Mouse (Mus musculus) neural tube, embryonic 10.5 days (tissue): ENCODE results near the gene Ufsp1.
A peak's percentile ranks its signal among the peaks of the same experiment; 100 is the strongest.
"Not testable (repeated sequence)": the region's sequence is repeated elsewhere in the genome, so short reads cannot be mapped to it uniquely, and the experiment has no call there.

Experiments used
- DNase-seq: peaks from one replicate; pipeline ENCODE4 v3.0.0-alpha.2; 2017; ENCODE audit warnings: low spot score; ENCODE audit errors: extremely low spot score

Gene Ufsp1

DNA sequence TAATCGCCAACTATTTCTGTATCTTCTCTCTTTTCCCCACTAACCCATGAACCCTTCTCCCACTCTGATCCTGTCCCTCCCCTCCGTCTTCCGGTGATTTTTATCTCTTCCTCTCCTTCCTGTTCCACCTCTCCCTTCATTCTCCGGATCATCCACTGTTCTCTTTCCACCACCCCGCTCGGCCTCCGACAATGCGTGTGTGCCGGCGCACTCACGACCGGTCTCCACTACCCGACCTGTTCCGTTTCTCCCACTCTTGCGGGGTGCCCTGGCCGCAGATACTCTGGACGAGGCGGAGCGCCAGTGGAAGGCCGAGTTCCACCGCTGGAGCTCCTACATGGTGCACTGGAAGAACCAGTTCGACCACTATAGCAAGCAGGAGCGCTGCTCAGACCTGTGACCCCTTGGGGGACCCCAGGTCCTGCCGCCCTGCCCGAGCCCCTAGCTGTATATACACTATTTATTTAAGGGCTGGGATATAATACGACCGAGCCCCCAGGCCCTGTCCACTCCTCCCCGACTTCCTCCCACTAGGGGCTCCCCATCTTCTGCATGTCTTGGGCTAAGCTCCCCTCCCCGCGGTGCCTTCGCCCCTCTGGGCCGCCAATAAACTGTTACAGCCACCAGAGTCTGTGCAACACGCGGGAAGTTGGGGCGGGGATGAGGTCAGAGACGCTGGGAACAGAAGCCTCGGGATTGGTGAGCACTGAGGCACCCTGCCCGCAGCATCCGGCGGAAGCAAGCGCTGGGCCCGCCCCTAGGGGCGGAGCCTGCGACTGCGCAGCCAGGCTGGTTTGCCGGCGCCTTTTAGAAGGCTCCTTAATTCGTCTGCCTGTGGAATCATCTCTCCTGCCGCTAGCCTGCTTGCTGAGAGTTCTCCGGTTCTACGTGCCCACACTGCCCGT, at the start of gene Ufsp1:
Gene Ufsp1, plus strand, starts transcription at position 791 of the 905 bp plus-strand sequence.
- peak; percentile 95 for DNase-seq

DNA sequence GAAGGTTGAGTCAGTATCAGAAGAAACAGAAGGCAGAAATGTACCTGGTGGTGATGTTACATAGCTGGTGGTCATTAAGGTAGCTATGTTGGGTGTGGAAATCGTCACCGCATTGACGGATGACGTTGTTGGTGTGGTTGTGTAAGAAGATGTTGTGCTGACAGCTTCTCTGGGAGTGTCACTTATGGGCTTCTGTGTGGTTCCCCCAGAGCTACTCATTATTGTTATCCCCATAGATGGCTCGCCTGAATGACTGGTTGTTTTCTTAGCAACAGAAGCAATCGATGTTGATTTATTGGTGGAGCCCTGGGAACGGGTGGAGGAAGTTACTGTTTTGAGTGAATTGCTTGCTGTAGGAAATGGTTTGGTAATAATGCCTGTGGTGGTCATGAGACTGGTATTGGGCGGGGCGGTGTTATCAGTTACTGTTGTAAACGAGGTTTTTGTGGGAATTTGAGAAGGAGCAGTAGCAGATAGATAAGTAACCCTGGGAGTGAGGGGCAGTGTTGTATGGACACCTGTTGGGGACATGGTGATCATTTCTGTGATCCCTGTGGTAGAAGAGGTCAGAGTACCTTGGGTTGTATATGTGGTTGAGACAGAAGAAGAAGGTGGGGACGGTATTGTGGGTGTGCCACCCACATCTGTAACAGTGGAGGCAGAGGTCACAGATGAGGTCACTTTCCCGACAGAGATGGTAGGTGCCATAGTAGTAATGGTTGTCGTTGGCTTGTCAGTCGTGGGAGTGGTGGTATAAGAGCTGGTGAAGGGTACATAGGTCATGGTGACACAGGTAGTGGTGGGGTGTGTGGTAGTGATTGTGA, 30.3 kb upstream of the Ufsp1 start:
- DNase-seq = no peak

DNA sequence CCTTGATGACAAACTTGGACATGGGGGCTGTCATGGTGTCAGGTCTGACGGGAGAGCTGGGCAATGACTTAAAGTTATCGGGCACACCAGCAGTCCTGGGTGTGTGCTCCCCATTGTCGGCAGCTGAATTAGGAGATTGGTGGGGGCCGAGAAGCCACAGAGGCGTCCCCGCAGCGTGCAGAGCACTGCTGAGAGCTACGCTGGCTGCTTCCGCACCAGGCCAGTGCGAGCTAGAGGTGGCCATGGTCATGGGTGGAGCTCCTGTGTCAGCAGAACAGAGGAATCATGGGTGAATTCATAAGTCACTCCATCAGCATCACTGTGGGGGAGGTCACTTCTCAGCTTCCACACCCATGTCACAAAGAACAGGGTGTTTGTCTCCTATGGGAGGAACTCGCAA, 29.6 kb upstream of the Ufsp1 start:
- no peak for DNase-seq

DNA sequence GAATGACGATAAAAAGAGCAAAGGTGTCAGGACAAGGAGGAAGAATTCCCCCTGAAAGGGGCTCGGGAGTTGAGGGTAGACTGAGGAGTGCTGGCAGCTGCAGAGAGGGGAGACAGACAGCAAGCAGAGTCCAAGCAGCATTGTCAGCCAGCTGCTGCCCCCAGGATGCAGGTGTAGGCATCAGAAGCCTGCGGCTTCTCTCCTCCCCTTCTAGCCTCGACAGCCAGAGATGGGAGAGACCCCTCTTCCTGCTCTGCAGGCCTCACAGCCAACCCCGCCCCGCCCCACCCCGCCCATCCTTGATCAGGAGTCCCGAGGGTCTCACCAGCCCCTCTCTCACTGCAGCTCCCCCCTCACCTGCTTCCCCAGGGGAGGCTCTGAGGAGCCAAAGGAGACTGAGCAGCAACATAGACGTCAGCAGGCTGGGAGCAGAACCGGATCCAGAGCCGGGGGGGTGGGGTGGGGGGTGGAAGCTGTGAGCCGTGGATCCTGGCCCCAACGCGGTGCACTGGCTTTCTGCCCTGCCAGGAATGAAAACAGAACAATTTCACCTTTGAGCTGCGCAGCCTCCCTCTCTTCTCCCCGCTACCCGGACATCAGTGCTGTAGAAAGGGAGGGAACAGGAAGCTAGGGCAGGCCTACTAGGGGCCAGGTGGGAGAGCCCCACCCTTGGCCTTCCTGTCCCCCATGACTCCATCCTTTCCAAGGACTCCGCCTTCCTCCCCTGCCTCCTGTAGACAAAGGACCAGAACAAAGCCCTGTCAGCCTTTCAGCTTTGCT, 26.1 kb upstream of the Ufsp1 start:
- DNase-seq = no peak

DNA sequence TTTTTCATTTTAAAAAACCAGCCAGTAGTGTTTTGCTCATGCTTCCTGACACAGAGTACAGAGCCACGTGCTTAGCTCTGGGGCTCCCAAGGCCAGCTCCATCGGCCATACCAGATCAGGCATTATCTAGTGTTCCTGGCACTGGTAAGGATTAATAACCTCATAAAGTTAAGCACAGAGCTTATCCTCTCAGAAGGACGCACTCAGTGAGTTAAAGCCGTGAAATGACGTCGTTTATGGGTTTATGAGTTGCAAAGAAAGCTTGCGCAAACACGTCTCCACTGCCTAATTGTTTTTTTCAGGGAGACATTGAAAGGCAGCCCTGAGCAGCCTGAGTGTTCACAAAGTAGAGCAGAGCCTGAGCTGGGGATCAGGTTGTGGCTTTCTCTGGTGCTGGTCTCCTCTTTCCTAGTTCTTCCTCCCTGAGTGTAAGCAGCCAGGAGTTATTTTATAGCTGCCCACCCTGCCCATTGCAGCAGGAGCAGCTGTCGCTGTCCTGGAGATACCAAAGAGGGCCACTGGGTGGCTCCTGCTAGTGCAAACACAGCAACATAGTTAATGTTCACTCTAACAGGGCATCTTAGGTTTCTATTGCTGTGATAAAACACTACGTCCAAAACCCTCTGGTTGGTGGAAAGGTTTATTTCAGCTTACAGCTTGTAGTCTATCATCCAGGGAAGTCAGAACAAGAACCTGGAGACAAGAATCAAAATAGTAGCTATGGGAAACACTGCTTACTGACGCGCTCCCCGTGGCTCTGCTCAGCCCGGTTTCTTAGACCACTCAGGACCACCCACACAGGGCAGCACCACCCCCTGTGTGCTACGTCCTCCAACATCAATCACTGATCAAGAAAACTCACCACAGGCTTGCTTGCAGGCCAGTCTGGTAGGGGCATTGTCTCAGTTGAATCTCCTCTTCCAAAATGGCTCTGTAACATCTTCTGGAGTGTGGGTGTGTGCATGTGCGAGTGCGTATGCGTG, 16.8 kb upstream of the Ufsp1 start:
- DNase-seq = no peak

DNA sequence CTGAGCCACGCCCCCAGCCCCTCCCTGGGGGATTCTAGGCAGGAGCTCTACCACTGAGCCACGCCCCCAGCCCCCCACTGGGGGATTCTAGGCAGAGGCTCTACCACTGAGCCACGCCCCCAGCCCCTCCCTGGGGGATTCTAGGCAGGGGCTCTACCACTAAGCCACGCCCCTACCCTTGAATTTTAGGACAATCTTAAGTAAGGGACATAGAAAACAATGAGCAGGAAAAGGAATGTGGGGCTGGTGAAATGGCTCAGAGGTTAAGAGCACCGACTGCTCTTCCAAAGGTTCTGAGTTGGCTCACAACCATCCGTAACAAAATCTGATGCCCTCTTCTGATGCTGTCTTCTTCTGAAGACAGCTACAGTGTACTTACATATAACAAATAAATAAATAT, 10.0 kb upstream of the Ufsp1 start:
- not testable (repeated sequence) for DNase-seq

DNA sequence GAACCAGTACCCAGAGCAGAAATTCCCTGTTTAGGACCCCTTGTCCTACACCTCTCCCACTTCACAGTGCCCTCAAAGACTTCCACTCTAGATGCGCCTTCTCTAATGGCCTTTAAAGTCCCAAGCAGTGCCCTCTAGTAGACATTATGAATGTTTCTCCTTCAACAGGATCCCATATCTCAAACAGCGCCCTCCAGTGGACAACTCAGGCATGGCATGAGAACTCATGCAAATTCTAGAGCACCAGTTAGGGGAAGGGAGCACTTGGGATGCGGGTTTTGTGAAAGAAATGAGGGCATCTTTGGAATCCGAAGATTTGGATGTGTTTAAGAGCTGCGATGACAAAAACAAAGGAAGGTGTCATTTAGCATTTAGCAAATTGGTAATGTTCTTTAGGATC, 9.4 kb upstream of the Ufsp1 start:
- DNase-seq = no peak

DNA sequence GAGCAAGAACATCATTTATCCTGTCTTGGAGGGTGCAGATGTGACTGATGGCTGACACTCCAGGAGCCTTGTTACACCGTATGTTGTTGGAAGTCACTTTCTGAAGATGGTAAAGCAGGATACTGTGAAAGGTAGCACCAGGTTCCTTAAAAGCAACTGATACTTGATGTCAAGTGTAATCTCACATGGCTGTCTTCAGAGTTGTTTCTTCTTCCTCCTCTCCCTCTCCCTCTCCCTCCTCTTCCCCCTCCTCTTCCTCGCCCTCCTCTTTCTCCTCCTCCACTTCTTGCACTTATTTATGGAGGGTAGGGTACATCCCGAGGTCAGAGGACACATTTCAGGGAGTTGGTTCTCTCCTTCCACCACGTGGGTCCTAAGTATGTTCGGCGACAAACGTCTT, 8.4 kb upstream of the Ufsp1 start:
- DNase-seq = no peak

DNA sequence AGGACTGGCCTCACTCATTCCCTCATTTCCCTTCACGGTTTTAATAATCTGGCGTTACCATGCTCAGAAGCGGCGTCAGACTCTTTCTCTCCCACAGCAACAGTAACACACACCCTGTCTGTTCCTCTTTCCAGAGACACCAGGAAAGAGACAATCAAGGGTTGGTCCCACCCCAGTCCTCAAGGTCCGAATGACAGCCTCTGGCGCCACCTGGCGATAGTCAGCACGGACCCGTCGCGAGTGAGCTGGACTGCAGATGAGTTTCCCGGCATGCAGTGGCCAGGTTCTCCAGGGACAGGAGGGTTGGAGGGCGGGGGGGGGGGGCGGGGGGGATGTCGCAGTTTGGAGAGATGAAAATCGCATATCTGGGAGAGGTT, 7.8 kb upstream of the Ufsp1 start:
- DNase-seq = peak; percentile 91

DNA sequence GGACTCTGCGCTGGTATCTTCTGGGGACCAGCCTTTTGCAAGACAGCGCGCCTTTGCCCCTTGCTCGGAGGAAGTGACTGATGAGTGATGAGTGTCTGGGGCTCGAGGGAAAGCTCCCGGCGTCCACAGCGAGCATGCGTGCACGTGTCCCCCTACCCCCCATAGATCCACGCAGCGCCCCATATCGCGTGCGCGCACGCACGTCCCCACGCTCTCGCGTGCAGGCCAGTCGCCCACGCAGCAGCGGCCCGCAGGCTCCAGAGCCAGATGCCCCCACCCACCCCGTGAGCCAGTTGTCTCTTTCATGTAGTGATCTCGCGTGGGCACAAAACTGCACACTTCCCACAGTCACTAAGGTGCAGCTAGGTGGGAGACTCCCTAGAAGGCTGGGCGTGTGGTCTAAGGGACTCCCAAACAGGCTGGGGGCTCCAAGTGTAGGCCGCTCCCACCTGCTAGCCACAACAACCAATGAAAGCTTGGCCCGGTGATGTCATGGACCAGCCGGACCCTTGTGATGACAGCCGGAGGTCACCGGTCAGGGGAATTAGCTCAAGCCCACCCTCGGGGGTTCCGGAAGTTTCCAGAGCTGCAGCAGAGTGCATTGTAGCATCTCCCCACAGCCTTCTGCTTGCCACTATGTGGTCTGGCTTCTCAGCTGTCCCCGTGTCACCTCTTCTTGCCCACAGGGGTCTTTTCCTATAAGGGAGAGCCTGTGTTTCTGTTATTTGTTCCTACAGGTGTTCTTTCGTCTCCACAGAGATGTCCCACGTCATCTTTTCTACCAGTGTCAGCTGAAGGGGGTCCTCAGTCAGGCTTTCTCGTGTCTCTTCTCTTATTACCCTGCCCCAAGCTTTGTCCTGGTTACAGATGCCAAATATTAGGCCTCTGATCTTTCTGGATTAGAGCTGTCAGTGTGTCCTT, 7.1 kb upstream of the Ufsp1 start, which contains the start of gene Ache:
Gene Ache, plus strand, starts transcription at position 488 of the 921 bp plus-strand sequence.
- DNase-seq = peak; percentile 57

DNA sequence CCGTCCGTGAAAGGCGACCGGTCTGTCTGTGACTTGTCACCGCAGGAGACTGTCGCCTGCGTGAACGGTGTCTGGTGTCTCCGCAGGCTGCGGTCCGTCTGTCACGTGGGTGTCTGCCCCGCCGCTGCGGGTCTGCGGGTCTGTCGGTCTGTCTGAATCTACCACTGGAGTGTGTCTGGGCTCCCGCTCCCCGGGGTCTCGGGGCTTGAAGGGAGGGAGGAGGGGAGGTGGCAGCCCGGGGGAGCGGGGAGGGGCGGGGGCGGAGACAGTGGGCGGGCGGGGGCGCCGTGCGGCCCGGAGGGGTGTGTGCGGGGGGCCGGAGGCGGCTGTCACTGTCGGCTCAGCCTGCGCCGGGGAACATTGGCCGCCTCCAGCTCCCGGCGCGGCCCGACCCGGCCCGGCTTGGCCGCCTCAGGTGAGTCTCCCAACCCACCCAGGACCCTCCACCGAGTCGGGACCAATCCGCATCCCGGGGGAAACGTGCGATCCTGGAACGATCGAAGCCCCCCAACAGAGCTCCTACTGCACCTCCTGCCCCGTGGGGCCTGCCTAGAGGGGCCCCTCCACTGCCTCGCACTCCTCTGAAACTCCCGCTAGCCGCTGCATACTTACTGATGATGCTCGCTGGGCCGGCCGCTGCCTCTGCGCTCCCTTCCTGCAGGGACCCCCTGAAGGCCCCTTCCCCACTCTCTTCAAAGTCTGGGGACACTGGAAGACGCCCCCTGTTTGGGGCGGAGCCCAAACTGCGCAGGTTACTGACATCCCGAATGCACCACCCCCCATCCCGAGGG, 6.3 kb upstream of the Ufsp1 start:
- DNase-seq = peak; percentile 52

DNA sequence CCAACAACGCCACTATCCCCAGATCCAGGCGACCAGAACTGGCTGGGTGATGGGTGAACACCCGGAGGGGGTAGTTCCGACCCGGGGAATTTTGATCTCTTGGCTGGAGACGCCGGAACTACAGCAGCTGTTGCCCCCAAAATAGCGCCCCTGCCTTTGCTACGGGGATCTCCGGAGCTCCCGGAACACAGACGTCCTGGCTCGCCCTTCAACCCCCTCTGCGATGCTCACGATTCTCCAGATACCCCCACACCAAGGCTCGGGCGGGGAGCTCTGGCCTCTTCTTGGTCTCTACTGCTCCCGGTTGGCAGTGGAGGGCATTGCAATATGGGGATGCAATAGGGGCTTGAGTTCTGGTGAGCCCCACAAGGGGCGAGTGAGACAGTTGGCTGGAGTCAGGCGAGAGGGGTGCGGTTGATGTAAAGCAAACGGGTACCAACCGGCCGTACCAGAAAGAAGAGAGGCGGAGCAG, 5.4 kb upstream of the Ufsp1 start:
- peak; percentile 50 for DNase-seq

DNA sequence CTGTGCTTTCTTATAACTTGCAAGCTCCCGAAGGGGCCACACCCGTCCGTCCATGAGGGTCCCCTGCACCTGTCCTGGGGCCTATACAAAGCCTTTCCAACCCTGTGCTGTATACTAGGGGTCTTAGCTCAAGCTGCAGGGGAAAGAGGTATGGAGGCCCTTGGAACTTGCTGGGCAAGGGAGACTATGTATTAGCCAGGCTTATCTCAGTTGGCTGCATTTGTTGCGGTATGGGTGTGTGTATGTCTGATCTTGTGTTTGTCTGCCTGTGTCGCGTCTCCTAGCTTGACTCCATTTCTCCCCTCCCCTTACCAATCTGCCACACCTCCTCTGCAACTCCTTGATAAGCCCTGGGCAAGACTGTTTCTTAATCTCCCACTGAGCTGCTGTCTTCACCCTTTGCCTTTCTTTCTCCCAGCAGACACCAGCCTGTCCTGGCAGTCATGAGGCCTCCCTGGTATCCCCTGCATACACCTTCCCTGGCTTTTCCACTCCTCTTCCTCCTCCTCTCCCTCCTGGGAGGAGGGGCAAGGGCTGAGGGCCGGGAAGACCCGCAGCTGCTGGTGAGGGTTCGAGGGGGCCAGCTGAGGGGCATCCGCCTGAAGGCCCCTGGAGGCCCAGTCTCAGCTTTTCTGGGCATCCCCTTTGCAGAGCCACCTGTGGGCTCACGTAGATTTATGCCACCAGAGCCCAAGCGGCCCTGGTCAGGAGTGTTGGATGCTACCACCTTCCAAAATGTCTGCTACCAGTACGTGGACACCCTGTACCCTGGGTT, 4.7 kb upstream of the Ufsp1 start:
- DNase-seq = no peak

DNA sequence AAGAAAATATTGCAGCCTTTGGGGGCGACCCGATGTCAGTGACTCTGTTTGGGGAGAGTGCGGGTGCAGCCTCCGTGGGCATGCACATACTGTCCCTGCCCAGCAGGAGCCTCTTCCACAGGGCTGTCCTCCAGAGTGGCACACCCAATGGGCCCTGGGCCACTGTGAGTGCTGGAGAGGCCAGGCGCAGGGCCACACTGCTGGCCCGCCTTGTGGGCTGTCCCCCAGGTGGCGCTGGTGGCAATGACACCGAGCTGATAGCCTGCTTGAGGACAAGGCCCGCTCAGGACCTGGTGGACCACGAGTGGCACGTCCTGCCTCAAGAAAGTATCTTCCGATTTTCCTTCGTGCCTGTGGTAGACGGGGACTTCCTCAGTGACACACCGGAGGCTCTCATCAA, 3.8 kb upstream of the Ufsp1 start:
- peak; percentile 53 for DNase-seq

DNA sequence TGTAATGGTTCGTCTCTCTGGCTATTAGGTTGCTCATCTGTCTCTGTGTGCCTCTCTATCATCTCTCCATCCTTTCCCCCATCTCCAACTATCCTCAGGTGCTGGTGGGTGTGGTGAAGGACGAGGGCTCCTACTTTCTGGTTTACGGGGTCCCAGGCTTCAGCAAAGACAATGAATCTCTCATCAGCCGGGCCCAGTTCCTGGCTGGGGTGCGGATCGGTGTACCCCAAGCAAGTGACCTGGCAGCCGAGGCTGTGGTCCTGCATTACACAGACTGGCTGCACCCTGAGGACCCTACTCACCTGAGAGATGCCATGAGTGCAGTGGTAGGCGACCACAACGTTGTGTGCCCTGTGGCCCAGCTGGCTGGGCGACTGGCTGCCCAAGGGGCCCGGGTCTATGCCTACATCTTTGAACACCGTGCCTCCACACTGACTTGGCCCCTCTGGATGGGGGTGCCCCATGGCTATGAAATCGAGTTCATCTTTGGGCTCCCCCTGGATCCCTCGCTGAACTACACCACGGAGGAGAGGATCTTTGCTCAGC, 3.0 kb upstream of the Ufsp1 start:
- no peak for DNase-seq

DNA sequence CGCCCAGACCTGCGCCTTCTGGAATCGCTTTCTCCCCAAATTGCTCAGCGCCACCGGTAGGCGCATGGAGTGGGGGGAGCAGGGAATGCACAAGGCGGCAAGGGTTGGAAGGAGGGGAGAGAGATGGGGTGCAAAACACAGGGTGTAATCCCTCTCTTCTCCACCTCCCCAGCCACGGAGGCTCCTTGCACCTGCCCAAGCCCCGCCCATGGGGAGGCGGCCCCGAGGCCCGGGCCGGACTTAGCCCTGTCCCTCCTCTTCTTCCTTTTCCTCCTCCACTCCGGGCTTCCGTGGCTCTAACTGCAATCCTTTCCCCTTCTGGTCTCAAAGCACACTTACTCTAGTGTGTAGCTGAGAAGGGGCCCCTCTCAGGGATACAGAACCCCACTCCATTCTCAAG, 1.1 kb upstream of the Ufsp1 start:
- peak; percentile 66 for DNase-seq

DNA sequence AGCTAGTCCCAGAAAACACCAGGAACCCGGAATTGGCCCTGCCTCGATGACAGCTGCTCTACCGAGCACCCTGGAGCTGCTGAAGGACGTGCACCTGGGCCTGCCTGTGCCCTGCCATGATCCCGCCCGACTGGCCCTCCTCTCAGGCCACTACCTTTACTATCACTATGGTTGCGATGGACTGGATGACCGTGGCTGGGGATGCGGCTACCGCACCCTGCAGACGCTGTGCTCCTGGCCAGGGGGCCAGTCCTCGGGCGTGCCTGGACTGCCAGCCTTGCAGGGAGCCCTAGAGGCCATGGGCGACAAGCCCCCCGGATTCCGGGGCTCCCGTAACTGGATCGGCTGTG, 290 bp downstream of the Ufsp1 start:
- DNase-seq = no peak
